Mouse (Mus musculus): ENCODE results near the gene Cks1b. TPM values are rescaled to one million over a fixed set of nuclear protein-coding genes. Genes with fewer than 3 reads are reported as not detected.

Gene Cks1b
- total RNA-seq (2014; fragmentation: Nextera tagmentation) (178 and 260 TPM in 2 replicates), total RNA-seq (2017) (194 and 212 TPM in 2 replicates)

DNA sequence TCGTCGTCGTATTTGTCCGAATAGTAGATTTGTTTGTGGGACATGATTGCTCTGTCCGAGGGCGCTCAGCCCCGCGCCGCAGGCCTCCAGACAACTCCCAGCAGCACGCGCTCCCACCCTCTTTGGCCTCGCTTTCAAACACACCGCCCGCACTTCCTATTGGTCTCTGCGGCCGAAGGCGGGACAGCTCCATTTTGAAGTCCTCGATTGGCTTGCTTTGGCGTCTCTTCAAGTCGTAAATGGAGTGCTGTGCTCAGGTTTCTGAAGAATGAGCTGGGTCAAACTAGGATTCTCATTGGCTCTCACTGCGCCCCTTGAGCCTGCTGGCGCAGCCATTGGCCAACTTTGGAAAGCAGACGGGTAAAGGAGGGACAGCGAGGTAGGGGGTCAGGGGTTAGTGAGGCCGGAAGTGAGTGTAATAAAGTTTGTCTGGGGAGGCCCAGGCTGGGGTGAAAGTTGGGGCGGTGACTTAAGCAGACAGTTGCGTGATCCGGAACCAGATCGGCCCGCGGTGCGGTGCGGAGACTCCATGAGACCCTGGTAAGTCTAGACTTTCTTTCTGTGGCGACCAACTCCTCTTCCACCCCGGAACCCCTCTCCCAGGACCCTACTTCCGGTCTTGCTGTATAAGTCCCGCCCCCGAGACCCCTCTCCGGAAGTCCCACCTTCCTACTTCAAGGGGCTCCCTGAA, at the start of gene Cks1b, which contains the start of gene Shc1:
TSS of gene Cks1b (minus strand) at position 214 of the 691 bp plus-strand sequence.
TSS of gene Shc1 (plus strand) at position 274 of the 691 bp plus-strand sequence.
- ATAC-seq (replicated peaks; ENCODE audit: poor library complexity, severe bottlenecking) = peak; percentile 84

DNA sequence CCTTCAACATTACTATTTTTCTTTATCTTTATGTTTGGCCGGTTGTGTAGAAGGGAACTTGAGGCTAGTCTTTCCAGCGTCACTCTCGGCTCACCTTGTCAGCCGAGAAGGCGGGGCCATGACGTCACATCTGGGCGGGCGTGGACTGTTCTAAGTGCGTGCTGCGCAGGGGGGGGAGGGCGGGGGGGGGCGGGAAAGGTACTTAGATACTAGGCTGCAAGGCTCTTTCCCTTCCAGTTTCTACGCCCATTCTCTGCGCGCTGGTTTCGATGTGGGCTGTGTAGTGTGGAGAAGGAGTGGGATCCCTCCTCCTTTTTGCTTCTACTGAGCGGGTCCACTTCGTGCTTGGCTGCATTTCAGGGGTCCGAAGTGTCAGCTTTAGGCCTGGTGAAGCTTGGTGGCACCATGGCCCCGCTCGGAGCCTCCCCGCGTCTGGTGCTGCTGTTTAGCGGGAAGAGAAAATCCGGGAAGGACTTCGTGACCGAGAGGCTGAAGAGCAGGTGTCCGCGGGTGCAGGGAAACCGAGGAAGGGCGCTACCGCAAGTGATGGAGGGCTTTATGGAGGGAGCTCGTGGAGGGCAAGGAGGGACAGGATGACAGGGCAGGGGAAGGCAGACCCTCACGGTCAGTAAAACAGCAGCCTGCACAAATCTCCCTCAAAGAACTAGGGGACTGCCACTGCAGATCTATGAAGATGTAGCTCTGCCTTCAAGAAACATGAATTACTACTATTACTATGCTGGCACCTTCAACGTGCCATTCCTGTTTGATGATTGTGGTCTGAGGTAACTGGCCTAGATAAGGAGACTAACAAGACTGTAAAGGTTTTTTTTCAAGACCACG, 41.0 kb upstream of the Cks1b start:
- peak; percentile 62 for ATAC-seq (replicated peaks; ENCODE audit: poor library complexity, severe bottlenecking)

DNA sequence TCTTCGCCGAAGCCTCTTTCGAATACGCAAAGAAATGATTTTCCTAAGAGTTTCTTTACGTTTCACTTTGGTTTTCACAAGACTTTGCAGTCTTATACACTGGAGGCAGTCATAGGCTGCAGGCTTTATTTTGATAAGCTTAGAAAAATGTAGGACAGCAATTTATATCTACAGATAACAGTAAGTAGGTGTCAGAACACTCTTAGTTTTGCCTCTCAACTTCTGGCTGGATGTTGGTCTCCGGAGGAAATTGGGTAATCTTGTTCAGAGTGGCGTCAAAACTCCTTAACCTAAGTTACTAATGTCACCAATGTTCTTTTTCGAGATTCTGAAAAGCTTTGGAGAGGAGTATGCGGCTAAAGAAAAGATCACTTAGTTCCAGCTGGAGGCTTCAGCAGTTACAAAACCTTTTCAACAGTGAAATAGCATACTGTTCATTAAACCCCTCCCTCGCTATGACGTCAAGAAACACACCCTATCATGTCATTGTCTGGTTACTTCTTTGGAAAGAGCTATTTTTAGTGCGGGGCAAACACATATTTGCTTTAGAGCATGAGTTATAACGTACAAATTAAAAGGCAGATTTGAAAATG, 40.3 kb upstream of the Cks1b start:
- ATAC-seq (replicated peaks; ENCODE audit: poor library complexity, severe bottlenecking) = peak; percentile 54

- peak; percentile 89 for ATAC-seq (replicated peaks; ENCODE audit: poor library complexity, severe bottlenecking)
Observed at GRCm38 (mm10) chr3:89456726-89457665, 38.8 kb upstream of the Cks1b start.

DNA sequence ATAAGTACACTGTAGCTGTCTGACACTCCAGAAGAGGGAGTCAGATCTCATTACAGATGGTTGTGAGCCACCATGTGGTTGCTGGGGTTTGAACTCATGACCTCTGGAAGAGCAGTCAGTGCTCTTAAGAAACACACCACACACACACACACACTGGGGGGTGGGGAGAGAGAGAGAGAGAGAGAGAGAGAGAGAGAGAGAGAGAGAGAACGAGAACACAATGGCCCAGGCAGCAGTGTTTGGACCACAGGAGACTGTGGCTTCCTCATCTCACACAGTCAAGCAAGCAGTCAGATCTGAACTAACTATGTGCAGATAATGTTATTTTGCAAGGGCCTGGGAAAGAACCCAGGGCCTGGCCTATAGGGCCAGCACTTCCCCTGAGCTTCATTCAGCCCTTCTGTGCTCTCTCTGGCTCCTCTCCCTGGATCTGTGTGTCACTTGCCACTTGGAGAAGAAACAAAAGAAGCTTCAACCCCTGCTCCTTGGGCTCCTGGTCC, 37.7 kb upstream of the Cks1b start:
- no peak for ATAC-seq (replicated peaks; ENCODE audit: poor library complexity, severe bottlenecking)

DNA sequence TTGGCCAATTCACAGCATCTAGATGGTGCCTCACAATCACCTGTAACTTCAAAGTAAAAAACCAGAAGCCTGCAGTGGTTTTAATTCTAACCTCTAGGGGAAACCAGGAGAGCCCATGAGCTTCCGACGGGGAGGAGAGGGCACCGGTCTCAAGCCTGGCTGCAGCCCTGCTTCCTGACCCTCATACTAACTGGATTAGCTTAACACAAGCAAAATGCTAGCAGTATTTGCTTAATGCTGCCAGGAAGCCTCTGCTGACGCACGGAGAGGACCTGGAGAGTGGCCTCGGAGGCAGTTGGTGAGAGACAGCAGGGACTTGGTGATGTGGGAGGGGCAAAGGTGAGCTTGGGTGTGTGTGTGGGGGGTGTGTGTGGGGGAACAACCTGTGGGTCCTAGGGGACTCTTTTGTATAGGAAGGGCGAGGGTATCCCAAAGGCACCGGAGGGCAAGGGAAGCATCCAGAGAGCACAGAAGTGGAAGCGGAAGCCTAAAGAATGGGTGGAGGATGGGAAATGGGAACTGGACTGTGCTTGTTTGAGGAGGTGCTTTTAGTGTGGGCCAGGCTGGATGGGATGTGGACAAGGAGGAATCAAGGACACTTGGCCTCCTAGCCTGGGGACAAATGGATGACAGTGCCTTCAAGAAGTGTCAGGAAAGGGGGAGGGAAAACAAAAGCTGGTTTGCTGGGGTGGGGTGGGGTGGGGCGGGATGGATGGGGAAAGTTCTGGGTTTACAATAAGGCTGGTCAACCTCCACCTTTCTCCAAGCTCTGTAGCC, 36.4 kb upstream of the Cks1b start, which contains the start of gene Pmvk:
TSS of gene Pmvk (plus strand) at position 141 of the 777 bp plus-strand sequence.
- ATAC-seq (replicated peaks; ENCODE audit: poor library complexity, severe bottlenecking) = no peak

GRCm38 (mm10) chr3:89451916-89452315, 33.7 kb upstream of the Cks1b start:
- no peak for ATAC-seq (replicated peaks; ENCODE audit: poor library complexity, severe bottlenecking)

GRCm38 (mm10) chr3:89449541-89449940, 31.4 kb upstream of the Cks1b start:
- peak; percentile 72 for ATAC-seq (replicated peaks; ENCODE audit: poor library complexity, severe bottlenecking)

DNA sequence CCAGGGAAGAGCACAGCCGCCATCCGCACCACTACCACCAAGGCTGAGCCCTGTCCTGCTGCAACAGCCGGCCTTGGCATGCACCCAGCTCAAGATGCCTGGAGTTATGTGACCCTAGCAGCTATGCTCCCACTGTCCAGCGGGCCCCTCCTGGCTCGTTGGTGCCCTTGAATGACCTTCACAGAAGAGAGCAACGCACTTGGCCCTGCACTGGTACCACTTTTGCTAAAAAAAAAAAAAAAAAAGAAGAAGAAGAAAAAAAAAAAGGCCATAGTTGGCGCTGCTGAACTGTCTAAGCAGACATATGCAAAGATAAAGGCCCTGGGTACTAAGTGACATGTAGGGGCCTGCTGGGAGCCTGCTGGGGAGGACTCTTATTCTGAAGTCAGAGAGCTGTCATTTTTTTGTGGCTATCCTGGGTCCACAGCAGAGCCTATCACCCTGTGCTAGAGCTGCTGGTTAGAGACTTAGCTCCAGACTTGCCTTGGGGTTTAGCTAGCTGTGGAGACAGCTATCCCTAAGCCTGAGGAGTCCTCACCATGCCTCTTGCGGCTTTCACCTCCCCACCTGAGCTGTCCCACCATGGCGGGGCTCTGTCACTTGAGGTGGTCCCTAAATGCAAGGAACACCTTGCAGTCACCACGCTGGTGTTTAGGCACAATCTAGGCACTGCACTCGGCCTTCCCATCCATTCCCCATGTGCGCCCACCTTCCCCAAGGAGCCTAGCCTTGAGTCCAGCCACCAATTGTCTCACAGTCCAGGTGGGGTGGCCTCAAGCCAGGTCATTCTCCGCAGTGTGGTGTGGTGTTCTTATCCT, 30.7 kb upstream of the Cks1b start:
- ATAC-seq (replicated peaks; ENCODE audit: poor library complexity, severe bottlenecking) = peak; percentile 61

- ATAC-seq (replicated peaks; ENCODE audit: poor library complexity, severe bottlenecking) = no peak
Observed at GRCm38 (mm10) chr3:89440691-89441090, 22.5 kb upstream of the Cks1b start.

DNA sequence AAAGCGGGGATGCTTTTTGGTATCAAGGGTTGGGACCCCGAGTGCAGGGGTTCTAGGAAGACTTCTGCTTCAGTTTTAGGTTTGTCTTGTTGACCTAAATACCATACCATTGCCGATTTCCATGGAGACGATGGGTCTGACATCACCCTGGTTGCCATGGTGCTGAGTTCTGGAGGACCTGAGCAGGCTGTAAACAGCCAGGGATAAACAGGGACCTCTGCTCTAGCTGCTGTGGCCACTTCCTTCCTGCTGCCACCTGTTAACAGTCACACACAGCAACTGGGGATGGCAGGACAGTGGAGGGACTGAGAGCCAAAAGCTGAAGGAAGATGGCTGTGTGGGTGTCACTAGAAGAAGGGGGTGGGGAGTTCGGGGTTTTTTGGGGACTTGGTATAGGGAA, 19.1 kb upstream of the Cks1b start:
- peak; percentile 70 for ATAC-seq (replicated peaks; ENCODE audit: poor library complexity, severe bottlenecking)

GRCm38 (mm10) chr3:89436176-89437113, 18.3 kb upstream of the Cks1b start, which contains the start of gene Pbxip1:
Gene Pbxip1 (plus strand): TSS chr3:89436706.
- peak; percentile 63 for ATAC-seq (replicated peaks; ENCODE audit: poor library complexity, severe bottlenecking)

GRCm38 (mm10) chr3:89435041-89435440, 16.9 kb upstream of the Cks1b start:
- no peak for ATAC-seq (replicated peaks; ENCODE audit: poor library complexity, severe bottlenecking)

DNA sequence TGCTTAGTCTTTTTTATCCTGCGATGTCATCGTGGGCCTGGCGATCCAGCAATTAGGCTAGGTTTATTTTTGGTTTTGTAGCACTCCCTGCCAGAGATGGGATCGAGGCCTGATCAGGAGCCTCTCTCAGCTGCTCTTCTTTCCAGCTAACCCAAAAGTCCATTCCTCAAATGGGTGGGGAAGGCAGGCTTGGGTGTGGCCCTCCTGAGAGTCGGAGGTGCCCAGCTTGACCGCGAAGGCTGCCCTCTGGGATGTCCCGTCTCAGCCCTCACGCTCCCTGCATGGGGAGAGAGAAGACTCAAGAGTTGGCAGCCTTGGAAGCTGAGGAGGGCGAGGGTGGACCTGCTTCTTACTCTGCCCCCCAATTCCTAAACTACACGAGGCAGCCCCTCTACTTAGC, 16.3 kb upstream of the Cks1b start:
- ATAC-seq (replicated peaks; ENCODE audit: poor library complexity, severe bottlenecking) = no peak

GRCm38 (mm10) chr3:89432606-89433005, 14.4 kb upstream of the Cks1b start:
- no peak for ATAC-seq (replicated peaks; ENCODE audit: poor library complexity, severe bottlenecking)

DNA sequence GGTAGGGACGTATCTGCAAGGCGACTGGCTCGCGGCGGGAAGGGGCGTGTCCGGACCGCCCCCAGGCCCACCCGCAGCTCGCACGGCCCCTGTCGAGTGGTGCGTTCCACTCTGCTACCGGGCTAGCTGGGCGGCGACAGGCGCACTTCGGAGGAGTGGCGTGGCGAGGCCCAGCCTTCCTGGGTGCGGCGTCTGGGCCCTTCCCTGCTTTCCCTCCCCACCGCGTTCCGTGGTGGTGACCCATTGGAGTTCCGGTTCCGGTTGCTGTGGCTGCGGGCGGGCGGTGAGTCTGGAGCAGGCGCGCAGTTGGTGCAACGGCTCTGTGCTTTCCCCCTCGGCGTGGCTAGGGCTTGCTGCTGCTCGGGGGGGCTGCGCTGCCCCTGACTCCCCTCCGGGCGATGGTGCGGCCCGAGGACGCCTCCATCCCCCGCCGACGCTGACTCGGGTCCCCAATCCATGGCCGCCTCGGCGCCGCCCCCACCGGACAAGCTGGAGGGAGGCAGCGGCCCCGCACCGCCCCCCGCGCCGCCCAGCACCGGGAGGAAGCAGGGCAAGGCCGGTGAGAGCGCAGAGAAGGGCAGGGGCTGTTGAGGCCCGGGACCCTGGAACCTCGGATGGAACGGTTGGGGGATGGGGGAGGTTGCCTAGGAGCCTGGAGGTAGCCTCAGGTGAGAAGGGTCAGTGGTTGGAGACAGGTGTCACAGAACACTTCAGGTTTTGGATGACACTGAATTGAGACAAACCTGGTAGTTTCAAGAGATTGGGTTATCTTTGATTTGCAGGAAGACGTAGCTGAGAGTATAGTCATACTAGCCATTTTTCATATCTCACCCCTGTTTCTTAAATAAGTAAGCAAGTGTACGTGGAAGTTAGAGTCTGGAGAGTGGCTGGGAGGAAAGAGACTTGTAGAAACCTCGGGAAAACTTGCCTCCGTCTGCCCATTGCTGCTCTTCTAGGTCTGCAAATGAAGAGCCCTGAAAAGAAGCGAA, 12.3 kb upstream of the Cks1b start, which contains the start of gene Pygo2:
TSS of gene Pygo2 (plus strand) at position 44 of the 989 bp plus-strand sequence.
- peak; percentile 97 for ATAC-seq (replicated peaks; ENCODE audit: poor library complexity, severe bottlenecking)
